Mouse (Mus musculus) heart, embryonic 11.5 days (tissue): Measurements from ENCODE around the gene Man2b2. TPM values are rescaled to one million over a fixed set of nuclear protein-coding genes. Genes with fewer than 3 reads are reported as not detected.

Experiments
- ATAC-seq: fragments of 200-750 bp; cut with Nextera tagmentation; replicated peaks from 2 replicates; pipeline ENCODE4 v1.8.0; 2017; ENCODE audit warnings: moderate library complexity; ENCODE audit not compliant: insufficient number of reproducible peaks, low FRiP score, low TSS enrichment
- H3K27ac ChIP-seq: fragments of 300-500 bp; sonication (generic); 2 replicates; pipeline ENCODE4 v1.5.1; 2014; ENCODE audit warnings: mild to moderate bottlenecking, low read depth, low read length
- H3K27me3 ChIP-seq: fragments of 300-500 bp; sonication (generic); 2 replicates; pipeline ENCODE4 v1.6.1; 2014; ENCODE audit warnings: mild to moderate bottlenecking, low read length, mixed read lengths; ENCODE audit not compliant: control insufficient read depth, insufficient read depth
- H3K36me3 ChIP-seq: fragments of 300-500 bp; sonication (generic); 2 replicates; pipeline ENCODE4 v1.6.1; 2014; ENCODE audit warnings: mild to moderate bottlenecking, low read length, moderate library complexity, mixed read lengths; ENCODE audit not compliant: control insufficient read depth, insufficient read depth
- H3K4me1 ChIP-seq: fragments of 300-500 bp; sonication (generic); 2 replicates; pipeline ENCODE4 v1.6.1; 2014; ENCODE audit warnings: low read length; ENCODE audit not compliant: control insufficient read depth, insufficient read depth
- H3K4me2 ChIP-seq: fragments of 300-500 bp; sonication (generic); 2 replicates; pipeline ENCODE4 v1.6.1; 2014; ENCODE audit warnings: mild to moderate bottlenecking, moderate library complexity
- H3K4me3 ChIP-seq: fragments of 300-500 bp; sonication (generic); 2 replicates; pipeline ENCODE4 v1.5.1; 2014; ENCODE audit warnings: low read depth, low read length
- H3K9ac ChIP-seq: fragments of 300-500 bp; sonication (generic); 2 replicates; pipeline ENCODE4 v1.6.1; 2014; ENCODE audit warnings: mild to moderate bottlenecking, low read depth, low read length, moderate library complexity
- H3K9me3 ChIP-seq: fragments of 300-500 bp; sonication (generic); replicated peaks from 2 replicates; pipeline ENCODE4 v1.6.1; 2016; ENCODE audit warnings: low read length; ENCODE audit not compliant: control insufficient read depth
- WGBS: fragments of 180-500 bp; shearing (Covaris S2); extraction: QIAGEN DNeasy Blood & Tissue Kit; methylation state at CpG from one replicate; pipeline ENCODE4 v1.1.7; 2014; ENCODE audit not compliant: insufficient replicate concordance; 5-methylcytosine and 5-hydroxymethylcytosine counted together
- polyA plus RNA-seq: library from polyadenylated mRNA; unstranded; fragments of >200 nt; fragmentation: Nextera tagmentation; extraction: Ambion mirVana; gene quantifications from 2 replicates; pipeline ENCODE4 v1.2.1, GENCODE M21; 2014

Man2b2 gene
- 12.9 and 17.0 TPM in 2 replicates for polyA plus RNA-seq

- Histone ChIP-seq H3K9me3 (no peaks in the 10 kb centered on the region), H3K4me1 (0 out of 2 replicates have a peak, but pooled peaks cover 5% of the 10 kb centered on the region), H3K36me3 (no peaks in the 10 kb centered on the region), H3K4me2 (peak within 1 kb of the TSS; percentile 90), H3K9ac (peak within 1 kb of the TSS; percentile 74), H3K27ac (0 out of 2 replicates have a peak within 1 kb of the TSS, but pooled peaks have one; percentile 11), H3K4me3 (peak within 1 kb of the TSS; percentile 62), H3K27me3 (peaks cover 2% of the 10 kb centered on the region; the same call in 1 of the 2 replicates)
- 2% methylated on average over 46 of the region's 46 CpGs for WGBS
- peak; percentile 80 for ATAC-seq
Measured at GRCm38 (mm10) chr5:36829913-36830879, at the start of gene Man2b2. Gene Man2b2 (minus strand): TSS chr5:36830653.

DNA sequence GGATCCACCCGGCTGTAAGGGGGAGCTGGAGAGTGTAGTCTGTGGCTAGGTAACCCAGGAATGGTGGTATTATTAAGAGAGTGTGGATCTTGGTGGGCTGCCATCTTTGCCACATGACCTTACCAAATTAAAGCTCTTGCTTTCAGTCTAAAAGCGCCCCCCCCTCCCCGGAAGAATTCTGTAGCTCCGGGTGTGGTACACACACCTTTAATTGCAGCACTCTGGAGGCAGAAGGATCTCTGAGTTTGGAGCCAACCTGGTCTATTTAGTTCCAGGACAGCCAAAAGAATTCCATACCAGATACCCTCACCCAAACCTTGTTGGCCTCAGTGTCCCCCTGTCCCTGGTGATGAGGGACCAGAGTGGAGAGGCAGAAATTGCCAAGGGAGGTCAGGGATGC, 48.3 kb upstream of the Man2b2 start:
- ATAC-seq: no peak
- peaks cover 18% of the 10 kb centered on the region; the same call in 1 of the 2 replicates for H3K27me3 ChIP-seq
- H3K9ac ChIP-seq: no peak overlapping the region
- no peak overlapping the region for H3K27ac ChIP-seq
- no peak overlapping the region for H3K4me3 ChIP-seq
- H3K36me3 ChIP-seq: no peaks in the 10 kb centered on the region
- no peak overlapping the region for H3K4me2 ChIP-seq
- H3K9me3 ChIP-seq: no peaks in the 10 kb centered on the region
- no peaks in the 10 kb centered on the region for H3K4me1 ChIP-seq
- 71% methylated on average over 4 of the region's 4 CpGs for WGBS

DNA sequence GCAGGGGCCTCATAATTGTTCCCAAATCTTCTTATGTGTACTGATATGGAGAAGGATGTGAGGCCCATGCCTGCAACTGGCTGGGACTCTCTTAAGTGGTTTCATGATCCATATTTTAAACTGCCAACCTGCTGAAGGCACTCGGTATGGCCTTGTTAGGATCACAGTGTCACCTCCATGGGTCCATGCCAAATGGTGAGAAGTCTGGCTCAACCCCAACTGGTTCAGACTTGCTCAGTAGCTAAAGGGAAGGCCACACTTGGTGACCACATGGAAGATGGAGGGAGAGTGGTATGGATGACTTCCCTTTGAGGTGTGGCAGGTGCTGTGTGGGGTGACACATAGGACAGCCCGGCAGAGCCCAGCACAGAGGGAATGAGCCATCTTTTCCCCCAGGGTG, 47.2 kb upstream of the Man2b2 start:
- H3K4me1 ChIP-seq: no peaks in the 10 kb centered on the region
- H3K9me3 ChIP-seq: no peaks in the 10 kb centered on the region
- no peaks in the 10 kb centered on the region for H3K36me3 ChIP-seq
- 64% methylated on average over 2 of the region's 2 CpGs for WGBS
- no peak overlapping the region for H3K27ac ChIP-seq
- no peak overlapping the region for H3K4me2 ChIP-seq
- ATAC-seq: no peak
- H3K27me3 ChIP-seq: peaks cover 25% of the 10 kb centered on the region
- H3K9ac ChIP-seq: no peak overlapping the region
- H3K4me3 ChIP-seq: no peak overlapping the region

- Histone ChIP-seq H3K4me3 (no peak overlapping the region), H3K9ac (no peak overlapping the region), H3K4me2 (no peak overlapping the region), H3K27me3 (peaks cover 30% of the 10 kb centered on the region), H3K9me3 (no peaks in the 10 kb centered on the region), H3K36me3 (no peaks in the 10 kb centered on the region), H3K27ac (no peak overlapping the region), H3K4me1 (no peaks in the 10 kb centered on the region)
- WGBS: 66% methylated on average over 7 of the region's 7 CpGs
- ATAC-seq: no peak
Measured at GRCm38 (mm10) chr5:36876777-36877396, 46.4 kb upstream of the Man2b2 start.

DNA sequence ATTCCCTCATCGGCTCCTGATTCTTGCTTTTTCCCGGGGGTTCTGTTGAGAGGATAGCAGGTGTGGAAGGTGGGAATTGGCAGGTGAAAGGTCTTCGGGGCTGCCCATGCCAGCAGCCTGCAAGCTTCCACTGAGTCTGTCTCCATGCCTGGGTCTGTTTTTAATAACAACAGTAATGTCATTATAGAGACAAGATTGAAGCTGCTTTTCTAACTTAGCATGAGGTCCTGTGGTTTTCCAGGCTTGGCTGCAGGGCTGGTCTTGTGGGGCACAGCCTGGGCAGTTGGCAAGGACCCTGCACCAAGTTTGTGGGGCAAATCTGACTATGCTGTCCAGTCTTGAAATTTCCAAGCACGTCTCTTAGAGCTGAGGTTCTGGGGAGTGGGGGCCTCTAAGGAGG, 45.5 kb upstream of the Man2b2 start:
- H3K27me3 ChIP-seq: peaks cover 39% of the 10 kb centered on the region
- no peaks in the 10 kb centered on the region; the same call in 1 of the 2 replicates for H3K9me3 ChIP-seq
- ATAC-seq: no peak
- H3K27ac ChIP-seq: no peak overlapping the region
- no peaks in the 10 kb centered on the region for H3K36me3 ChIP-seq
- H3K4me2 ChIP-seq: no peak overlapping the region
- H3K4me1 ChIP-seq: no peaks in the 10 kb centered on the region
- WGBS: 64% methylated on average over 4 of the region's 4 CpGs
- H3K9ac ChIP-seq: no peak overlapping the region
- H3K4me3 ChIP-seq: no peak overlapping the region

DNA sequence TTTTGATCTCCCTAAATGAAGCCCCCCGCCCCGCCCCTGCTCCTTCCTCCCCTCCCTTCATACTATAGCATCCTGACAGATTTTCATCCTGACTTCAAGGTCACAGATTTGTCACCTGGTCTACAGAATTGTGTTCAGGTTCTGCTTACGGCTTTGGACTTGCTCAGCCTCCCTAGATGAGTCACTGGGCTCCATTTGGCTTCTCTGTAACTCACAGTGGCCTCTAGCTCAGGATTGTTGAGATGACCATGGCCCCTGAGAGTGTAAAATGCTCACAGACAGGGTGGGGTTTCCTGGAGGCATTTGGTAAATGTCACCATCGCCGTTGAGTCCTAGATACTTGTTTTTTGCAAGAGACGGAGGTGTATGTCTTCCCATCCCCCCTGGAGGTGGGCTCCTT, 40.5 kb upstream of the Man2b2 start:
- ATAC-seq: no peak
- no peaks in the 10 kb centered on the region for H3K36me3 ChIP-seq
- H3K9ac ChIP-seq: no peak overlapping the region
- H3K27me3 ChIP-seq: peaks cover 86% of the 10 kb centered on the region
- H3K27ac ChIP-seq: no peak overlapping the region
- H3K4me2 ChIP-seq: no peak overlapping the region
- peaks cover 7% of the 10 kb centered on the region for H3K4me1 ChIP-seq
- WGBS: 72% methylated on average over 6 of the region's 6 CpGs
- no peaks in the 10 kb centered on the region; the same call in 1 of the 2 replicates for H3K9me3 ChIP-seq
- no peak overlapping the region for H3K4me3 ChIP-seq

DNA sequence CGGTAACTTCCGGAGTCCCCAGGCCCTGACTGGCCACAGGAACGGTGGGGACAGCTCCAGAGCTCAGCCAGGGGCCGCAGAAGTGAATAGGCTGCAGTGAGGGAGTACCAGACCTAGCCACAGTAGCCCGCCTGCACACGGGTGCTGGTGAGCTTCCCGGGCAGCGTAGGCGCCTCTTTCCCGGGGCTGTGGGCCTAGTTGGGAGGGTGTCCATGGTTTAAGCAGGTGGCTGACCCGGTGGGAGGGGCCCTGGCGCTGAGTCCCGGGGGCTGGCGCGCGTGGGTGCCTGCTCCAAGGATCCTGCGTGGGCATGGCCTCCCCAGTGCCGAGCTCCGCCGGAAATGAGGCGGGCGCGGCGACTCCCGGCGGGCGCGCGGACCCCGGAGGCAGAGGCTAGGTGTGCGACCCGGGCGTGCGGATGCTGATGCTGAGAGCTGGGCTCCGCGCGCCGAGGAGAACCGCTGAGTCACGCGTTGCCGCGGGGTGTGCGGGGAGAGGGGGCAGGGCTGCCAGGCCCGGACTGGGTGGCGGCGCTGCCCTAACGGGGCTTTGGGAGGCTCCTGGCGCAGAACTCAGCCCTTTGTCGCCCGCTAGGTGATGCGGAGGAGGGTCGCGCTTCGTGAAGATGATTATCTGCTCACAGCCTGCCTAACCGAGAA, 39.3 kb upstream of the Man2b2 start:
- Histone ChIP-seq H3K9me3 (no peaks in the 10 kb centered on the region; the same call in 1 of the 2 replicates), H3K36me3 (no peaks in the 10 kb centered on the region), H3K4me1 (peaks cover 7% of the 10 kb centered on the region), H3K27ac (no peak overlapping the region), H3K4me3 (peak overlapping the region; percentile 43), H3K9ac (no peak overlapping the region; the same call in 1 of the 2 replicates), H3K4me2 (peak overlapping the region; percentile 69), H3K27me3 (peaks cover 93% of the 10 kb centered on the region)
- WGBS: 1% methylated on average over 40 of the region's 56 CpGs
- ATAC-seq: no peak

- H3K4me2 ChIP-seq: peak overlapping the region; percentile 69
Measured at GRCm38 (mm10) chr5:36869186-36869577, 38.7 kb upstream of the Man2b2 start.

More at GRCm38 (mm10) chr5:36869186-36869577, 38.7 kb upstream of the Man2b2 start:
- WGBS: 2% methylated on average over 7 of the region's 7 CpGs
- Histone ChIP-seq H3K36me3 (no peaks in the 10 kb centered on the region), H3K27ac (no peak overlapping the region), H3K9me3 (no peaks in the 10 kb centered on the region; the same call in 1 of the 2 replicates), H3K4me3 (peak overlapping the region; percentile 44), H3K4me1 (peaks cover 7% of the 10 kb centered on the region), H3K9ac (no peak overlapping the region; the same call in 1 of the 2 replicates), H3K27me3 (peaks cover 93% of the 10 kb centered on the region)
- no peak for ATAC-seq
